Mouse (Mus musculus): ENCODE data around the gene Fbxw2.
A peak's percentile ranks its signal among the peaks of the same experiment; 100 is the strongest.

GRCm38 (mm10) chr2:34870520-34871474, 44.7 kb upstream of the Fbxw2 start:
- TF ChIP-seq CTCF (IDR thresholded peaks at IDR 0.05): no peak
- TF ChIP-seq EP300 (IDR thresholded peaks at IDR 0.05): peak; percentile 99

All from lung, postnatal 0 days (tissue).